Mouse (Mus musculus) lung, postnatal 0 days (tissue): Measurements from ENCODE around the gene Olfr288. TPM values are rescaled to one million over a fixed set of nuclear protein-coding genes. Genes with fewer than 3 reads are reported as not detected.

ENCODE experiments used
- ATAC-seq: fragments of 200-750 bp; cut with Nextera tagmentation; 2 replicates; pipeline ENCODE4 v1.8.0; 2017; ENCODE audit warnings: moderate library complexity
- DNase-seq: peaks from one replicate; pipeline ENCODE4 v3.0.0-alpha.2; 2016; ENCODE audit warnings: low spot score
- H3K27ac ChIP-seq: fragments of 300-500 bp; sonication (generic); 2 replicates; pipeline ENCODE4 v1.5.1; 2014; ENCODE audit warnings: antibody characterized with exemption, mild to moderate bottlenecking, low read length, mixed read lengths
- H3K27me3 ChIP-seq: fragments of 300-500 bp; sonication (generic); replicated peaks from 2 replicates; pipeline ENCODE4 v1.6.1; 2014; ENCODE audit warnings: low read length, mixed read lengths; ENCODE audit not compliant: insufficient read depth
- H3K36me3 ChIP-seq: fragments of 300-500 bp; sonication (generic); 2 replicates; pipeline ENCODE4 v1.6.1; 2014; ENCODE audit warnings: low read length, mixed read lengths; ENCODE audit not compliant: insufficient read depth
- H3K4me1 ChIP-seq: fragments of 300-500 bp; sonication (generic); 2 replicates; pipeline ENCODE4 v1.6.1; 2014; ENCODE audit warnings: antibody characterized with exemption, low read depth, low read length, mixed read lengths; ENCODE audit not compliant: insufficient read depth
- H3K4me2 ChIP-seq: fragments of 300-500 bp; sonication (generic); replicated peaks from 2 replicates; pipeline ENCODE4 v1.6.1; 2014; ENCODE audit warnings: low read depth, mild to moderate bottlenecking, low read length, moderate library complexity, mixed read lengths
- H3K4me3 ChIP-seq: fragments of 300-500 bp; sonication (generic); 2 replicates; pipeline ENCODE4 v1.5.1; 2014; ENCODE audit warnings: low read depth, low read length
- H3K9ac ChIP-seq: fragments of 300-500 bp; sonication (generic); replicated peaks from 2 replicates; pipeline ENCODE4 v1.6.1; 2014; ENCODE audit warnings: low read depth, mild to moderate bottlenecking
- H3K9me3 ChIP-seq: fragments of 300-500 bp; sonication (generic); 2 replicates; pipeline ENCODE4 v1.6.1; 2016; ENCODE audit warnings: low read length, mixed read lengths
- CTCF ChIP-seq: IDR thresholded peaks from 2 replicates; pipeline ENCODE4 v1.5.1; 2016; ENCODE audit warnings: antibody characterized with exemption, mild to moderate bottlenecking
- EP300 ChIP-seq: IDR thresholded peaks from 2 replicates; pipeline ENCODE4 v1.6.1; 2016; ENCODE audit warnings: antibody characterized with exemption, mild to moderate bottlenecking, control low read depth
- WGBS: fragments of 180-500 bp; shearing (Covaris S2); extraction: QIAGEN DNeasy Blood & Tissue Kit; methylation state at CpG from one replicate; pipeline ENCODE4 v1.1.7; 2014; 5-methylcytosine and 5-hydroxymethylcytosine counted together
- polyA plus RNA-seq: library from polyadenylated mRNA; unstranded; fragments of >200 nt; fragmentation: Nextera tagmentation; extraction: Ambion mirVana; gene quantifications from 2 replicates; pipeline ENCODE4 v1.2.1, GENCODE M21; 2015

The Olfr288 gene
- polyA plus RNA-seq, 1 experiment from 2014 or later = not detected

DNA sequence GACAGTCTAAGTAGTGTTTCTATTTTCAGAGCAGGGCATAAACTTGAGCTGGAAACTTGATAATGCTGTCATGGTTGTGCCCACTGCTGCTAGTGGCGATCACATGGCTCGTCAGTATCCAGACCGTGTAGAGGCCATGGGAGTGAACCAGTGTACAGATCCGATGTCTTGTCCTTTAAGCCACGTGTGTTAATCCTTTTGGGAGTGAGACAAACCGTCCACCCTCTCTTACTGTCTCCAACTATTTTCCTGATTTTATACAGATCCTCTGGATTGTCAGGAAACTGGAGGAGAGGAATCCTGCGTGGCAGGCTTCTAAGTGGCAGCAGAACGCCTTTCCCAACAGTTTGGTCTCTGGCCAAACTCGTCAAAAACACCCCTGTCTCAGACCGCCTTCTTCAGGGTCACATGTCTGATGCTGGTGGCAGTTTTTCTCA, 46.2 kb downstream of the Olfr288 start:
- DNase-seq (peak; percentile 27), ATAC-seq (no peak)
- 38% methylated on average over 10 of the region's 10 CpGs for WGBS
- H3K4me3 ChIP-seq = no peak overlapping the region
- H3K4me1 ChIP-seq = peaks cover 7% of the 10 kb centered on the region; the same call in 1 of the 2 replicates
- H3K27me3 ChIP-seq = no peaks in the 10 kb centered on the region
- H3K27ac ChIP-seq = no peak overlapping the region
- H3K9ac ChIP-seq = no peak overlapping the region
- H3K4me2 ChIP-seq = no peak overlapping the region
- no peaks in the 10 kb centered on the region for H3K9me3 ChIP-seq
- TF ChIP-seq CTCF = no peak
- no peaks in the 10 kb centered on the region for H3K36me3 ChIP-seq

DNA sequence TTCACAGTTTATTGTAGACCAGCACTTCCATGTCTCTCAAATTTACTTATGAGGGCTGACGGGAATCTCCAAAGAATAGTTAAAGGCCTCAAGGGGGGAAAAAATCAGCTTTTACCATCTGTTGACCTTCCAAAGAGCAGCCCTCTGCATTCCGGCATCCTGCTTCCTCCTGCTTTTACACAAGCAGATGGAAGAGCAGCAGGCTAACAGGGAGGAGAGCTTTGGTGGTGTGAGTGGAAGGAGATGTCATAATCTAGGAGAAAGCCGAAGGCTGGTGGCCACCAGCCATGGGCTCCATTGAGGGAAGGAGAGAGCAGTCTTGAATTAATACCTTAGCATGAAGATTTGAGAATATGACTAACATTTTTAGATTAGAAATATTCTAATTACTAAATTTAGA, 47.0 kb downstream of the Olfr288 start:
- no peak overlapping the region for H3K27ac ChIP-seq
- WGBS = 68% methylated on average over 3 of the region's 3 CpGs

DNA sequence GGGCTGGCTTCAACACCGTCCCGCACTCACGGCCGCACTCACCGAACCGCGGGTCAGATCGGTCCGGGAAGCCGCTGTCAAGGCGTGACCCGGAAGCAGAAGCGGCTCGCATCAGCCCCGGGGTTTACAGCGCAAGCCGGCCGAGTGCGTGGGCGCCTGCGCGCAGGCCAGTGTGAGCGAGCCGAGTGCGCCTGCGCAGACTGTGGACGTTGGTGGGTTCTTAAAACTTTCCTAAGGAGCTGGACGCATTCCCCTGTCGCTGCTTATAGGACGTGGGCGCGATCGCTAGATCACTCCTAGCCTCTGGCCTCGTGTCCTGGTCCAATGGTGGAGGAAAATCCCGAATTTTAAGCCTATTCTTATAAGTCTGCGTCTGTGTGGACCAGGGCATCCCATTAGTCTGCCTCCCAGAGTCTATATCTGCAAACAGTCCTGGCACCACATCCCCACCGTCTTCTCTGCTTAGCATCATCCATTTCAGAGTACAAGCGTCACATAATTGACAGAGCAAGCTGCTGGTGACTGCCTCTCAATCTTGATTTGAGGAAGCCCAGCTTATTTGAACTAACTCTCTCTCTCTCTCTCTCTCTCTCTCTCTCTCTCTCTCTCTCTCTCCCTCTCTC, 49.7 kb downstream of the Olfr288 start:
- DNase-seq (peak; percentile 98), ATAC-seq (peak; percentile 99)
- H3K4me1 ChIP-seq = peaks cover 7% of the 10 kb centered on the region; the same call in 1 of the 2 replicates
- peaks cover 10% of the 10 kb centered on the region; the same call in 1 of the 2 replicates for H3K36me3 ChIP-seq
- H3K9ac ChIP-seq = peak overlapping the region; percentile 91
- WGBS = under 1% methylated on average over 36 of the region's 38 CpGs
- H3K27ac ChIP-seq = peak overlapping the region; percentile 85
- H3K27me3 ChIP-seq = no peaks in the 10 kb centered on the region
- H3K9me3 ChIP-seq = no peaks in the 10 kb centered on the region
- peak overlapping the region; percentile 94 for H3K4me3 ChIP-seq
- no peak for TF ChIP-seq EP300
- no peak for TF ChIP-seq CTCF
- H3K4me2 ChIP-seq = peak overlapping the region; percentile 88

More for the DNA sequence above, 47.0 kb downstream of the Olfr288 start:
- Histone ChIP-seq H3K4me2 (no peak overlapping the region), H3K36me3 (no peaks in the 10 kb centered on the region), H3K4me3 (no peak overlapping the region), H3K9me3 (no peaks in the 10 kb centered on the region), H3K27me3 (no peaks in the 10 kb centered on the region), H3K4me1 (peaks cover 7% of the 10 kb centered on the region; the same call in 1 of the 2 replicates), H3K9ac (no peak overlapping the region)
- DNase-seq = no peak
- ATAC-seq = no peak
- TF ChIP-seq EP300 = no peak
- no peak for TF ChIP-seq CTCF

GRCm38 (mm10) chr15:98144861-98145507, 50.4 kb downstream of the Olfr288 start:
- H3K27me3 ChIP-seq = no peaks in the 10 kb centered on the region
- ATAC-seq (peak; percentile 57), DNase-seq (peak; percentile 44)
- peak overlapping the region; percentile 85 for H3K27ac ChIP-seq
- H3K4me3 ChIP-seq = peak overlapping the region; percentile 94
- peak overlapping the region; percentile 91 for H3K9ac ChIP-seq
- peaks cover 7% of the 10 kb centered on the region; the same call in 1 of the 2 replicates for H3K4me1 ChIP-seq
- WGBS = under 1% methylated on average over 21 of the region's 36 CpGs
- TF ChIP-seq EP300 (no peak), CTCF (no peak)
- H3K36me3 ChIP-seq = peaks cover 13% of the 10 kb centered on the region; the same call in 1 of the 2 replicates
- no peaks in the 10 kb centered on the region for H3K9me3 ChIP-seq
- H3K4me2 ChIP-seq = peak overlapping the region; percentile 88

DNA sequence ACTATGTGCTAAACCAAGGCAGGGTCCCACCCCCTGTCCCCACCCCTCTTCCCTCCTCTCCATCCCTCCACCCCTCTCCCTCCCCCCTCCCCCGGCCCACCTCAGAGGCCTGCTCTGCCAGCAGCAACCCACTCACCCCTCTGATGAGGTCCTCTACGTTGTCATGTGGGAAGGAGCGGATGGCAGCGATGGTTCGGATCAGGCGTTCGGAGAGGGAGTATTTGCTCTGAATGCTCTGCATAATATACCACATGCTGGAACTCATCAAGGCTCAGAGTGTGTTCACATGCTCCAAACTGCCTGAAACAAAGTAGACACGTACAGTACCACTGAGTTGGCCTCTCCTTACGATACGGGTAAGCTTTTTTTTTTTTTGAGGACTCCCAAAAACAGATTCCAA, 52.8 kb downstream of the Olfr288 start:
- no peak overlapping the region for H3K4me3 ChIP-seq
- 86% methylated on average over 9 of the region's 10 CpGs for WGBS
- H3K4me1 ChIP-seq = peaks cover 7% of the 10 kb centered on the region; the same call in 1 of the 2 replicates
- H3K27ac ChIP-seq = no peak overlapping the region
- H3K9me3 ChIP-seq = no peaks in the 10 kb centered on the region
- TF ChIP-seq CTCF (no peak), EP300 (no peak)
- no peak overlapping the region for H3K4me2 ChIP-seq
- DNase-seq (no peak), ATAC-seq (no peak)
- no peak overlapping the region for H3K9ac ChIP-seq
- H3K27me3 ChIP-seq = no peaks in the 10 kb centered on the region
- peaks cover 18% of the 10 kb centered on the region; the same call in 1 of the 2 replicates for H3K36me3 ChIP-seq

DNA sequence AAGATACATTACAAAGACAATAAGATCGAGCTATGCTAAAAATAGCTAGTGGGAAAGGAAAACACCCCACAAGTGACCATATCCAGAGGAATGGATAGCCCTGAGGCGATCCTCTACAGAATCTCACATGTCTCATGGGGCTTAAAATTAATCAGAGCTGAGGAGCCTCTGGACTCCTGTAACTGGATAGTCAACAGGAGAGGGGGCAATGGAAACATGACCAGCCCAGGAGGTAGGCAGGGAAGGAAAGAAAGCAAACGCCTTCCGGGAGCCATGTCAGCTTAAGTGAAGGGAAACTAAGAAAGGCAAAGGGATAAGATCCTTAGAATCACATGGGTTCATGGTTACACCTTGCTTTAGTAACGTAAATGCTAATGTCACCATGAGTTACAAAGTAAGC, 54.5 kb downstream of the Olfr288 start:
- TF ChIP-seq EP300 (no peak), CTCF (no peak)
- Histone ChIP-seq H3K9ac (no peak overlapping the region), H3K36me3 (peaks cover 22% of the 10 kb centered on the region; the same call in 1 of the 2 replicates), H3K4me2 (no peak overlapping the region), H3K27ac (no peak overlapping the region), H3K4me3 (no peak overlapping the region), H3K4me1 (peaks cover 7% of the 10 kb centered on the region; the same call in 1 of the 2 replicates), H3K27me3 (no peaks in the 10 kb centered on the region), H3K9me3 (no peaks in the 10 kb centered on the region)
- DNase-seq = no peak
- 93% methylated on average over 5 of the region's 5 CpGs for WGBS
- ATAC-seq = no peak
